Mouse (Mus musculus) left cerebral cortex, postnatal 14 days (tissue): ENCODE data around the gene Npy. TPM values are rescaled to one million over a fixed set of nuclear protein-coding genes. Genes with fewer than 3 reads are reported as not detected.

Experiments
- DNase-seq, 2 experiments: peaks; one replicate each; pipeline ENCODE4 v3.0.0; 2021 to 2022; ENCODE audit warnings: low spot score in 2 of 2, mixed read lengths in 1 of 2
- intact Hi-C: fragments of 180-260 bp; cut with DNase I; formaldehyde crosslinking; loops from one replicate; pipeline ENCODE4 v1.15.1; 2025
- long read RNA-seq, 2 experiments: library from polyadenylated mRNA; stranded (forward); transcript quantifications; one replicate each; pipeline ENCODE4 v2.0.0; 2021
- total RNA-seq, 2 experiments: library from RNA; stranded (reverse); gene quantifications; 2 replicates each; pipeline ENCODE4 v1.2.3; 2021

Gene Npy
- total RNA-seq, result 100 to 1,000 TPM; 178 to 193 TPM
- long read RNA-seq, experiment 1, transcript Npy-201 (4 exons, 566 nt), result major isoform, 97 of 118 reads
- long read RNA-seq, experiment 1, partial matches to known transcripts, result 20 of 118 reads
- long read RNA-seq, experiment 1, other reads (novel, unspliced or antisense), result 1 of 118 reads
- long read RNA-seq, experiment 2, transcript Npy-201 (4 exons, 566 nt), result major isoform, 67 of 91 reads
- long read RNA-seq, experiment 2, partial matches to known transcripts, result 23 of 91 reads
- long read RNA-seq, experiment 2, other reads (novel, unspliced or antisense), result 1 of 91 reads

GRCm38 (mm10) chr6:49821961-49822870 lies at the start of gene Npy:
TSS of gene Npy (plus strand) at chr6:49822710.
- intact Hi-C loops, result no loop called here

GRCm38 (mm10) chr6:49775006-49775405 lies 47.5 kb upstream of the Npy start:
- no peak for DNase-seq
- intact Hi-C loops, result no loop called here

More at GRCm38 (mm10) chr6:49821961-49822870, at the start of gene Npy:
- DNase-seq, result peak in 1 of 2 experiments; percentile 11

- DNase-seq, result no peak
- intact Hi-C loops, result no loop called here
Observed at GRCm38 (mm10) chr6:49778109-49778508, 44.4 kb upstream of the Npy start.

- DNase-seq, result peak in 1 of 2 experiments; percentile 34
- intact Hi-C loops, result no loop called here
Observed at GRCm38 (mm10) chr6:49778729-49779128, 43.8 kb upstream of the Npy start.

GRCm38 (mm10) chr6:49779606-49780005 lies 42.9 kb upstream of the Npy start:
- intact Hi-C loops, result no loop called here

GRCm38 (mm10) chr6:49780846-49781400 lies 41.6 kb upstream of the Npy start:
- intact Hi-C loops, result no loop called here
- DNase-seq, result no peak

More at GRCm38 (mm10) chr6:49779606-49780005, 42.9 kb upstream of the Npy start:
- no peak for DNase-seq

- intact Hi-C loops, result no loop called here
Observed at GRCm38 (mm10) chr6:49781852-49782251, 40.7 kb upstream of the Npy start.

GRCm38 (mm10) chr6:49782679-49783078 lies 39.8 kb upstream of the Npy start:
- intact Hi-C loops, result no loop called here
- DNase-seq, result no peak

More at GRCm38 (mm10) chr6:49781852-49782251, 40.7 kb upstream of the Npy start:
- DNase-seq, result no peak

- intact Hi-C loops, result no loop called here
- no peak for DNase-seq
Observed at GRCm38 (mm10) chr6:49792524-49792923, 30.0 kb upstream of the Npy start.

GRCm38 (mm10) chr6:49804105-49804504 lies 18.4 kb upstream of the Npy start:
- intact Hi-C loops, result no loop called here
- DNase-seq, result no peak

- intact Hi-C loops, result no loop called here
- no peak for DNase-seq
Observed at GRCm38 (mm10) chr6:49808076-49808475, 14.4 kb upstream of the Npy start.

- DNase-seq, result peak in 1 of 2 experiments; percentile 69
- intact Hi-C loops, result no loop called here
Observed at GRCm38 (mm10) chr6:49817183-49817582, 5.3 kb upstream of the Npy start.

- peak; percentile 18 to 36 for DNase-seq
- intact Hi-C loops, result no loop called here
Observed at GRCm38 (mm10) chr6:49817625-49818024, 4.9 kb upstream of the Npy start.

- intact Hi-C loops, result no loop called here
- no peak for DNase-seq
Observed at GRCm38 (mm10) chr6:49822871-49823230, 341 bp downstream of the Npy start.

GRCm38 (mm10) chr6:49823371-49823770 lies 861 bp downstream of the Npy start:
- DNase-seq, result no peak
- intact Hi-C loops, result no loop called here

- DNase-seq, result no peak
- intact Hi-C loops, result no loop called here
Observed at GRCm38 (mm10) chr6:49823821-49824220, 1.3 kb downstream of the Npy start.

GRCm38 (mm10) chr6:49831579-49831978 lies 9.1 kb downstream of the Npy start:
- no peak for DNase-seq
- intact Hi-C loops, result no loop called here

- DNase-seq, result peak; percentile 24 to 31
- intact Hi-C loops, result no loop called here
Observed at GRCm38 (mm10) chr6:49856830-49857229, 34.3 kb downstream of the Npy start.

- intact Hi-C loops, result no loop called here
- DNase-seq, result no peak
Observed at GRCm38 (mm10) chr6:49867571-49867970, 45.1 kb downstream of the Npy start.

GRCm38 (mm10) chr6:49871071-49871470 lies 48.6 kb downstream of the Npy start:
- no peak for DNase-seq
- intact Hi-C loops, result no loop called here
